Mouse (Mus musculus) C2C12 (cell line): Measurements from ENCODE around the gene 4933406M09Rik.

Experiments used
- CTCF ChIP-seq: IDR thresholded peaks from one replicate; pipeline ENCODE4 v1.5.1; 2011; ENCODE audit not compliant: control insufficient read depth, insufficient read depth, insufficient read length
- USF1 ChIP-seq: IDR thresholded peaks from one replicate; pipeline ENCODE4 v1.6.1; 2011; ENCODE audit warnings: low read depth, mild to moderate bottlenecking, control low read depth, moderate library complexity

DNA sequence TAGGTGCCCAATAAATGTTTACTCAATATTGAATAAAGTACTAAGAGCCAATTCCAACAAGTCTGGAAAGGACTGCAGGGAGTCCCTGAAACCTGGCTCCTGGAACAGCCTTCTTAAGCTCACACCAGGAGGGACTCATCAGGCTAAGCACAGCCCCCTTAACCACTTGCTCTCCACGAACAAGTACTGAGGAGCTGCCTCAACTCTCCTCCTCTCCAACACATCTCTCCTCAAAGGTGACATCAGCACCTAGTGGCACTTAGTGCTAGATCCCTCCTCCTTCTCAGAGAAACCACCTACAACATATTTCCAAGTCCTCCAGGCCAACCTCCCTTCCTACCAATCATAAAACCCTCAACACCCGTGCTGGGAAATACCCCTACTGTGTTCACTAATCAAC lies 42.2 kb upstream of the 4933406M09Rik start:
- no peak for TF ChIP-seq USF1
- no peak for TF ChIP-seq CTCF
